Mouse (Mus musculus) liver, postnatal 0 days (tissue): ENCODE measurements around the gene Bzw2. TPM values are rescaled to one million over a fixed set of nuclear protein-coding genes. Genes with fewer than 3 reads are reported as not detected.

Experiments
- ATAC-seq: fragments of 200-750 bp; cut with Nextera tagmentation; 2 replicates; pipeline ENCODE4 v1.8.0; 2017; ENCODE audit warnings: mild to moderate bottlenecking, moderate library complexity
- DNase-seq: peaks from one replicate; pipeline ENCODE4 v3.0.0-alpha.2; 2016
- H3K27ac ChIP-seq: fragments of 300-500 bp; sonication (generic); 2 replicates; pipeline ENCODE4 v1.5.1; 2014; ENCODE audit warnings: antibody characterized with exemption, moderate library complexity, mild to moderate bottlenecking, low read depth
- H3K27me3 ChIP-seq: fragments of 300-500 bp; sonication (generic); 2 replicates; pipeline ENCODE4 v1.6.1; 2014; ENCODE audit warnings: low read length, control low read depth, mixed read lengths; ENCODE audit not compliant: insufficient read depth
- H3K36me3 ChIP-seq: fragments of 300-500 bp; sonication (generic); replicated peaks from 2 replicates; pipeline ENCODE4 v1.6.1; 2014; ENCODE audit warnings: mild to moderate bottlenecking, control low read depth, low read length, moderate library complexity, mixed read lengths; ENCODE audit not compliant: insufficient read depth
- H3K4me1 ChIP-seq: fragments of 300-500 bp; sonication (generic); 2 replicates; pipeline ENCODE4 v1.6.1; 2014; ENCODE audit warnings: antibody characterized with exemption, mild to moderate bottlenecking, control low read depth; ENCODE audit not compliant: insufficient read depth
- H3K4me2 ChIP-seq: fragments of 300-500 bp; sonication (generic); 2 replicates; pipeline ENCODE4 v1.6.1; 2014; ENCODE audit warnings: low read depth, mild to moderate bottlenecking, low read length, moderate library complexity, mixed read lengths
- H3K4me3 ChIP-seq: fragments of 300-500 bp; sonication (generic); 2 replicates; pipeline ENCODE4 v1.5.1; 2014; ENCODE audit warnings: low read depth, low read length
- H3K9ac ChIP-seq: fragments of 300-500 bp; sonication (generic); replicated peaks from 2 replicates; pipeline ENCODE4 v1.6.1; 2014; ENCODE audit warnings: mild to moderate bottlenecking, moderate library complexity
- H3K9me3 ChIP-seq: fragments of 300-500 bp; sonication (generic); 2 replicates; pipeline ENCODE4 v1.6.1; 2016; ENCODE audit warnings: mild to moderate bottlenecking, control low read depth, low read length, mixed read lengths
- CTCF ChIP-seq: sonication (generic); IDR thresholded peaks from 2 replicates; pipeline ENCODE4 v1.5.1; 2016; ENCODE audit warnings: antibody characterized with exemption, low read depth
- EP300 ChIP-seq: IDR thresholded peaks from 2 replicates; pipeline ENCODE4 v1.6.1; 2016; ENCODE audit warnings: antibody characterized with exemption, low read depth, mild to moderate bottlenecking
- WGBS: fragments of 180-500 bp; shearing (Covaris S2); extraction: QIAGEN DNeasy Blood & Tissue Kit; methylation state at CpG from one replicate; pipeline ENCODE4 v1.1.7; 2014; ENCODE audit not compliant: insufficient replicate concordance; 5-methylcytosine and 5-hydroxymethylcytosine counted together
- polyA plus RNA-seq: library from polyadenylated mRNA; unstranded; fragments of >200 nt; fragmentation: Nextera tagmentation; extraction: Ambion mirVana; gene quantifications from 2 replicates; pipeline ENCODE4 v1.2.1, GENCODE M21; 2015

The Bzw2 gene
- polyA plus RNA-seq, 1 experiment from 2014 or later: 29.6 TPM

DNA sequence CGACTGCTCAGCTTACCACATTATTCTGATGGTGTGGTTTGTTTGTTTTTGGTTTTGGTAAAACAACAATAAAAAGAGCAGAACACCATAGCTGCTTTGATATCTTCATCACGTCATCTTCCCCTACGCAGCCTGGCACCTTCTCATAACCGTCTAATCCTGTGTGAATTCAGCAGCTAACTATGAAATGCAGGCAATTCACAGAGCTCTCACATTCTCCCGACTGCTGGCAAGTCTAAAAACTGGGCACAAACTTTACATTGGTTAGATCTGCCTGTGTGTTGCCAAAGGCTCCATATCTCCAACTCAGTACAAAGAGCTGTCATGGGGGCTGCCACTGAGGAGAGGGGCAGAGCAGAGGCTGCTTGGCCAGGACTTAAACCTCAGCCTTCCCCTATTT lies 47.4 kb downstream of the Bzw2 start:
- H3K27me3 ChIP-seq: no peaks in the 10 kb centered on the region
- H3K9me3 ChIP-seq: no peaks in the 10 kb centered on the region
- H3K4me2 ChIP-seq: no peak overlapping the region
- peaks cover 30% of the 10 kb centered on the region for H3K36me3 ChIP-seq
- H3K9ac ChIP-seq: no peak overlapping the region
- H3K4me3 ChIP-seq: no peak overlapping the region
- no peak for TF ChIP-seq EP300
- TF ChIP-seq CTCF: no peak
- 85% methylated on average over 5 of the region's 5 CpGs for WGBS
- no peaks in the 10 kb centered on the region for H3K4me1 ChIP-seq
- DNase-seq: no peak
- no peak for ATAC-seq
- H3K27ac ChIP-seq: no peak overlapping the region

DNA sequence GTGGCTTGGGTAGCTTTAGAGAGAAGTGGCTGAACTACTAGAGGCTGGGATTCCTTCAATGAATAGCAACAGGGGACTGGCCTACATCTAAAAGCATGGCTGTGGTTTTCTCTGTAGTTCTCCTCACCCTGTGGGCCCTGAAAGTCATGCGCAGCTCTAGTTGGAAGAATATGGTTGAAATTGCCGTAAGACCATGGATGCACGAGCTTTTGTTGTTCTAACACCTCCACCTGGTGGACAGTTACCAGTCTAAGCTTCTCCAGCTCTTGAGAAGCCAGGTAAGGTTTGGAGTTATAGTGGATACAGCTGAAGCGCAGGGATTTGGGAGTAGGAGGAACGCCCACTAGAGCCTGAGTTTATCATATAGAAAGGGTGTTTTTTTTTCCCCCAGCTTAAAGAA lies 49.4 kb downstream of the Bzw2 start:
- H3K27ac ChIP-seq: no peak overlapping the region
- no peak overlapping the region for H3K9ac ChIP-seq
- no peak overlapping the region for H3K4me2 ChIP-seq
- no peaks in the 10 kb centered on the region for H3K9me3 ChIP-seq
- WGBS: 86% methylated on average over 5 of the region's 5 CpGs
- no peaks in the 10 kb centered on the region for H3K4me1 ChIP-seq
- H3K36me3 ChIP-seq: peaks cover 30% of the 10 kb centered on the region
- TF ChIP-seq EP300 (no peak), CTCF (peak; percentile 28)
- no peak overlapping the region for H3K4me3 ChIP-seq
- ATAC-seq (no peak), DNase-seq (no peak)
- H3K27me3 ChIP-seq: no peaks in the 10 kb centered on the region

GRCm38 (mm10) chr12:36103592-36103910 lies 54.3 kb downstream of the Bzw2 start:
- no peak overlapping the region for H3K9ac ChIP-seq
- no peak for TF ChIP-seq CTCF
- TF ChIP-seq EP300: no peak
- H3K4me3 ChIP-seq: no peak overlapping the region
- no peaks in the 10 kb centered on the region for H3K27me3 ChIP-seq
- peaks cover 26% of the 10 kb centered on the region for H3K36me3 ChIP-seq
- H3K4me1 ChIP-seq: no peaks in the 10 kb centered on the region
- no peak overlapping the region for H3K27ac ChIP-seq
- H3K4me2 ChIP-seq: no peak overlapping the region
- WGBS: 93% methylated on average over 4 of the region's 4 CpGs
- DNase-seq (no peak), ATAC-seq (no peak)
- 0 out of 2 replicates have a peak, but pooled peaks cover 3% of the 10 kb centered on the region for H3K9me3 ChIP-seq

DNA sequence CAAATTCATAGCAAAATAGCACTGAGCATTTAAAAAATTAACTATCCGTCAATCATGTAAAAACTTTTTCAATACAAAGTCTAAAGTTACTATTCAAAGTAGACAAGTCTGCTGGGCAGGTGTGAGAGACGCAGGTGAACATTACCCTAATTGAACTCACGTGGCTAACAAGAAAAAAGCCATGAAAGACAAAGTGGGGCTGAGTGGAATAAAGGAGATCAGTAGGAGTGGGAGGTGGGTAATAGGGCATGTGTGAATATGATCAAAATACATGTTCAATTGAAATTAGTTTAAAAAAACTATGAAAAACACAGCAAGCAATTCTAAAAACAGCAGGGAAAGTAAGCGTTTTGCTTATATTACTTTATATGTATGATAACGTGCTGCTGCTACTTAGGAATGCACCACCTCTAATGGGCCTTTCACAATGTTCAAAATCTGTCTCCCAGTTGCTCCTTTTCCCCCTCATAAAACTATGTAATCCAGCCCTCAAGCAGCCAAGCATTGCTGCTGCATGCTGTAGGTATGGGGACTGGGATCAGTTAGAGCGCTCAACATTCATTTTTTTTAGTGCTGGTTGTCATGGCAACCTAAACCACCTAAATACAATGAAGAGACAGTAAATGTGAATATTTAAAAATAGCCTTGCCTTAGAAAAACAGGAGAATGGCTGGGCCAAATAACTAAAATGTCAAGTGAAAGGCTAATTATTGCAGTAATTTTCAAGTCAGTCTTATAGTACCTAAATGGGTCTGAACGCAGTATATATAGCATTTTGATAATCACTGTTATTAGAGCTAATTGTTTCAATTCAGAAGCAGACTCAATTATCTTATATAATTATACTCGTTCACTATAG lies 54.9 kb downstream of the Bzw2 start:
- Histone ChIP-seq H3K9ac (no peak overlapping the region), H3K36me3 (peaks cover 23% of the 10 kb centered on the region), H3K27me3 (no peaks in the 10 kb centered on the region), H3K27ac (no peak overlapping the region), H3K4me2 (no peak overlapping the region), H3K4me3 (no peak overlapping the region), H3K4me1 (no peaks in the 10 kb centered on the region), H3K9me3 (0 out of 2 replicates have a peak, but pooled peaks cover 3% of the 10 kb centered on the region)
- DNase-seq (no peak), ATAC-seq (no peak)
- TF ChIP-seq EP300 (no peak), CTCF (no peak)
- WGBS: 87% methylated on average over 8 of the region's 8 CpGs

- no peaks in the 10 kb centered on the region for H3K4me1 ChIP-seq
- H3K4me3 ChIP-seq: no peak overlapping the region
- H3K4me2 ChIP-seq: no peak overlapping the region
- no peak for DNase-seq
- no peak overlapping the region for H3K9ac ChIP-seq
- H3K9me3 ChIP-seq: no peaks in the 10 kb centered on the region
- TF ChIP-seq CTCF (no peak), EP300 (no peak)
- no peaks in the 10 kb centered on the region for H3K27me3 ChIP-seq
- H3K36me3 ChIP-seq: peaks cover 4% of the 10 kb centered on the region; the same call in 1 of the 2 replicates
- no peak for ATAC-seq
- no peak overlapping the region for H3K27ac ChIP-seq
- 82% methylated on average over 7 of the region's 7 CpGs for WGBS
Measured at GRCm38 (mm10) chr12:36095371-36095880, 62.5 kb downstream of the Bzw2 start.

DNA sequence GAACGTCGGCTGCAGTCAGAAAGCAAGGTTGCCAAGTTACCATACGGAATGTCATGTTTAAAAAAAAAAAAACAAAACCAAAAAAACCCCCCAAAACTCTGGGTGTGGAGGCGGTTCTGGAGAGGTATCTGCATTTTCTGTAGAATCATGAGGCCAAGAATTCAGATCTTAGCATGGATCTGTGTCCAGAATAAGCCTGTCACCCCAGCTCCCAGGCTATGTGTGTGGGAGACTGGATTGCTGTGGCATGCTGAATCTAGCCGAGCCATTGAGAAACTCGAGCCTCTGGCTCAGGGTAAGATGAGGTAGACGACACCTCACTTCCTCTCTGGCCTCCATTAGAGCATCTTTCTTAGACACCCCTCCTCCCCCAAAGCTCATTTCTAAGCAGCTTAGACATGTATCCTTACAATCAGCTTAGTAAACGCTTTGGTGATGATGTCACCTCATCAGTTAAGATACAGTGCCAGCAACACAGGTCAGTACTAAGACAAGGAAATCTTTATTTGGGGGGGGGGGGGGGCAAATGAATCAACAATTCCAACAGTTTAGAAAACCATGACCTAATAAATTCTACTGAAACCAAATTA lies 64.7 kb downstream of the Bzw2 start:
- ATAC-seq (no peak), DNase-seq (no peak)
- no peaks in the 10 kb centered on the region for H3K9me3 ChIP-seq
- H3K36me3 ChIP-seq: peaks cover 4% of the 10 kb centered on the region; the same call in 1 of the 2 replicates
- no peak for TF ChIP-seq EP300
- TF ChIP-seq CTCF: no peak
- no peaks in the 10 kb centered on the region for H3K4me1 ChIP-seq
- no peak overlapping the region for H3K27ac ChIP-seq
- no peak overlapping the region for H3K4me2 ChIP-seq
- WGBS: 83% methylated on average over 8 of the region's 8 CpGs
- no peak overlapping the region for H3K9ac ChIP-seq
- H3K4me3 ChIP-seq: no peak overlapping the region
- H3K27me3 ChIP-seq: no peaks in the 10 kb centered on the region
